Mouse (Mus musculus) MEL (cell line): ENCODE results near the gene Bco1.

Source experiments
- BHLHE40 ChIP-seq: IDR thresholded peaks from 2 replicates; pipeline ENCODE4 v1.6.1; 2012; ENCODE audit warnings: low read depth, mild to moderate bottlenecking, inconsistent platforms, low read length, improper control_type of control experiment, borderline replicate concordance
- CHD1 ChIP-seq: IDR thresholded peaks from 2 replicates; pipeline ENCODE4 v1.6.1; 2012; ENCODE audit warnings: low read depth, mild to moderate bottlenecking, inconsistent platforms, low read length, improper control_type of control experiment
- CTCF ChIP-seq, 3 experiments: IDR thresholded peaks in 2 of 3; conservative IDR thresholded peaks in 1 of 3; 2 replicates each; pipeline ENCODE4 v1.5.1; 2011 to 2012; ENCODE audit warnings: low read length in 3 of 3, low read depth in 2 of 3, mild to moderate bottlenecking in 2 of 3, improper control_type of control experiment in 1 of 3, inconsistent platforms in 1 of 3, mixed read lengths in 1 of 3, moderate library complexity in 1 of 3; ENCODE audit not compliant: control insufficient read depth in 1 of 3, insufficient read depth in 1 of 3, poor library complexity in 1 of 3, severe bottlenecking in 1 of 3
- E2F4 ChIP-seq: IDR thresholded peaks from 2 replicates; pipeline ENCODE4 v1.6.1; 2011; ENCODE audit warnings: low read depth, low read length, improper control_type of control experiment, borderline replicate concordance
- KAT2A ChIP-seq: conservative IDR thresholded peaks from 2 replicates; pipeline ENCODE4 v1.6.1; 2012; ENCODE audit warnings: low read depth, low read length, improper control_type of control experiment, inconsistent platforms
- MAZ ChIP-seq: IDR thresholded peaks from 2 replicates; pipeline ENCODE4 v1.6.1; 2012; ENCODE audit warnings: low read depth, mild to moderate bottlenecking, inconsistent platforms, low read length, improper control_type of control experiment
- POLR2A ChIP-seq, 2 experiments: IDR thresholded peaks; 2 replicates each; pipeline ENCODE4 v1.6.1; 2011 to 2012; ENCODE audit warnings: low read length in 2 of 2, mild to moderate bottlenecking in 2 of 2, control low read depth in 1 of 2, improper control_type of control experiment in 1 of 2, low read depth in 1 of 2, moderate library complexity in 1 of 2; ENCODE audit not compliant: control insufficient read depth in 1 of 2, insufficient read depth in 1 of 2, poor library complexity in 1 of 2
- POLR2AphosphoS2 ChIP-seq: IDR thresholded peaks from 2 replicates; pipeline ENCODE4 v1.6.1; 2011; ENCODE audit warnings: low read length, improper control_type of control experiment
- ZNF384 ChIP-seq: IDR thresholded peaks from 2 replicates; pipeline ENCODE4 v1.6.1; 2012; ENCODE audit warnings: low read depth, mild to moderate bottlenecking, inconsistent platforms, low read length, improper control_type of control experiment

- TF ChIP-seq BHLHE40 (no peak), CTCF (IDR thresholded peaks at IDR 0.05 in 2 of 3, conservative IDR thresholded peaks at IDR 0.05 in 1 of 3; ENCODE audit: control insufficient read depth in 1 of 3, insufficient read depth in 1 of 3, low read depth in 2 of 3, low read length in 3 of 3, poor library complexity in 1 of 3, severe bottlenecking in 1 of 3) (no peak), KAT2A (no peak), MAZ (no peak), ZNF384 (no peak), CHD1 (no peak), POLR2AphosphoS2 (no peak), E2F4 (no peak), POLR2A (IDR thresholded peaks at IDR 0.05; ENCODE audit: control insufficient read depth in 1 of 2, insufficient read depth in 1 of 2, low read depth in 1 of 2, low read length in 2 of 2, poor library complexity in 1 of 2) (no peak)
These were observed 76.2 kb downstream of the Bco1 start for GRCm38 (mm10) chr8:117171826-117172225.
